Mouse (Mus musculus): Measurements from ENCODE around the gene Shc3.

Gene Shc3

GRCm38 (mm10) chr13:51568911-51569684, at the start of gene Shc3:
Shc3 (minus strand) TSS chr13:51569419.
- DNase-seq: peak; percentile 42 to 75

- no peak for DNase-seq
These were observed 49.4 kb upstream of the Shc3 start for GRCm38 (mm10) chr13:51618602-51619001.

DNA sequence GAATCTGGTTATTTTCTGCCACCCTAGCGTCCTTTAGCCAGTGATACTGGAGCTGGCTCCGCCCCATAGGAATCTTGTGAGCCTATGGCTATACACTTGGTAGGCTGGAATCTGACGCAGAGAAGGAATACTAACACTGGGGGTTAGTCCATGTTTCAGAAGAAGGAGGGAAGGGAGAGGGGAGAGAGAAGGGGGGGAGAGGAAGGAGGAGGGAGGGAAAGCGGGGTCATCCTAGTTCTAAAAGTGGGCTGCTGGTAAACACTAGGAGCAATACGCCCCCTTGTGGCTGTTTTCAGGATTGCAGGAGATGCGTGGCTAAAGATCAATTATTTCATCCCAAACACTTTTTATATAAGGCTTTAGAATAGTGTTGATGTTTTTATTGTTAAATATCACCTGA, 48.6 kb upstream of the Shc3 start:
- DNase-seq: peak in 1 of 2 experiments; percentile 78

- DNase-seq: no peak
These were observed 48.1 kb upstream of the Shc3 start for GRCm38 (mm10) chr13:51617306-51617705.

- DNase-seq: no peak
These were observed 47.3 kb upstream of the Shc3 start for GRCm38 (mm10) chr13:51616417-51617044.

DNA sequence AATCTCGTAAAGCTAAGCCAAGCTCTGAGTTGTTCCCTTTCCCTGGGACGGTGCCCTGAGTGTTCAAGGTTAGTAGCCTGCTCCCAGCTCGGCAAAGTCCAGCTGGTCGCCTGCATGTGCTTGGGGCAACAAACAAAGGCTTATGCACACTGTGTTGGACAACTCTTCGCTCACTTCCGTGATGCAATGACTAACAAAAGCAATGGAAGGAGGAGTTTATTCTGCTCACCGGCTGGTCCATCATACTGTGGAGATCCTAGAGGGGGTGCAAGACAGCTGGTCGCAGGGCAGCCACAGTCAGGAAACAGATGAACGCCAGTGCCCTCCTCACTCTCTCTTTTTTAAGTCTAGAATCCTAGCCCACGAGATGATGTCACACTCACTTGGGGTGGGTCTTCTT, 46.6 kb upstream of the Shc3 start:
- no peak for DNase-seq

DNA sequence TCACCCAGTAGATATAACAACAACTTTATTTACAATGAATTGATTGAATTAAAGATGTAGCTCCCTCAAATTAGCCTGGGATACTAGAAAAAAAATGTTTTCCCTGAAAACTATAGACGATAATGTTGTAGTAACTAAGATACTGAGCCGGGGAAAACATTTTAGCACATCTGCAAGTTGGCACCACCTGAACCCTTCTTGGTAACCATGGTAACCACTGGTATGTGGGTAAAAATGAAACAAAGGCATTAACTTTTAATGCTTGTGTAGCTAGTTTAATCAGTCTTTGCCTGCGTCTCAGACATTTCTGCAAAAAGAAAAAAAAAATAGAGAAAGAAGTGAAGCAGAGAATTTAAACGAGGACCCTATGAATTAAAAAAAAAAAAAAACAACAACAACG, 42.3 kb upstream of the Shc3 start:
- DNase-seq: no peak

GRCm38 (mm10) chr13:51611060-51611459, 41.8 kb upstream of the Shc3 start:
- no peak for DNase-seq

DNA sequence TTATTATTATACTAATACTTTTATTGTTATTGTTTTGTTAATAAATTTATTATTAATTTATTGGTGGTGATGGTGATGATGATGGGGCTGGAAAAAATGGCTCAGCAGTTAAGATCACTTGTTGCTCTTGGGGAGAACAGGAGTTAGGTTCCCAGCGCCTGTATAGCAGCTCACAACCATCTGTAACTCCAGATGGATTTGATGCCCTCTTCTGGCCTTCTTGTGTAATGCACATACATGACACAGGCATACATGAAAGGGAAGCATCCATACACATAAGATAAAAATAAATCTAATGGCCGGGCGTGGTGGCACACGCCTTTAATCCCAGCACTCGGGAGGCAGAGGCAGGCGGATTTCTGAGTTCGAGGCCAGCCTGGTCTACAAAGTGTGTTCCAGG, 40.0 kb upstream of the Shc3 start:
- no peak for DNase-seq

GRCm38 (mm10) chr13:51603894-51604244, 34.6 kb upstream of the Shc3 start:
- no peak for DNase-seq

DNA sequence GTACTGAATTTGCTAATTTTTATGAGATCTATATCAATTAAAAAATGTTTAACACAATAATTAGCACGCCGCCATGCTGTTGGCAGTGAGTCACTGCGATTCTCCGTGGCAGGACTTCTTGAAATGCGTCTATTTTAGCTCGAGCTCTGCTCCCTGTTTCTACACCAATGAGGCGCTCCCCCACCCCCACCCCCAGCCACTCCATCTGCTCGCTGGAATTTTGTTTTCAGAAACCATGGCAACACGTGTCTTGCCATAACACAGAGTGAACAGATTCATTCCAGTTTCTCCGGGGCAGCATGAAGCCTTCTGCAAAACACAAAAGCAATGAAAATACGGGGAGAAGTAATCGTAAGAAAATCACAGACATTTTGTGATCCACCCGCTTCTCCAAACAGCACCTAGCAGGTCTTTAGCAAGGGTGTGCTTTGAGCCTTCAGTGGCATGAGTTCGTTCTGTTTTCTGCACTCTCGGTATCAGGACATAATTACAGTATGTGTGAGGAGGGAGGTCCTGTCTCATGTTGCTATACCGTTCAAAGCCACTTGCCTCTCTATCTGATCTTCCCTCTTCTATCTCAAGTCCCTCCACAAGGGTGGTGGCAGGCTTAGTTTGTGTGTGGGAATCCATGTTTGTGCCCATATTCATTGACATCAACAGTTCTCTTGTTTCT, 34.1 kb upstream of the Shc3 start:
- no peak for DNase-seq

DNA sequence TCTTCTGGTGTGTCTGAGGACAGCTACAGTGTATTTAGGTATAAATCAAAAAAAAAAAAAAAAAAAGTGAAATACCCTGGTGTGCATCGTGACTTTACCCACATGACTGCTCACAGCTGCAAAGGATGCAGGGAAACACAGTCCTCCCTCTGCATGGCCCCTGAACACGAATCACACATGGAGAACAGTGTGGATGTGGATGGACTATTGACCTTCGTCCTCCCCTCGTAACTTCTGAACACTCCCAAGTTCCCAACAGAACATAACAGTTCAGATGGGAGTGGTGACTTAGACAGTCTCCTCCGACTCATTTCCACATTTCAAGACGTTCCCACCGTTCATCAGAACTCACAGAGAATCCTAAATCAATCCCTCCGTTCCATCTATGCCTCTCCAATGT, 33.5 kb upstream of the Shc3 start:
- no peak for DNase-seq

DNA sequence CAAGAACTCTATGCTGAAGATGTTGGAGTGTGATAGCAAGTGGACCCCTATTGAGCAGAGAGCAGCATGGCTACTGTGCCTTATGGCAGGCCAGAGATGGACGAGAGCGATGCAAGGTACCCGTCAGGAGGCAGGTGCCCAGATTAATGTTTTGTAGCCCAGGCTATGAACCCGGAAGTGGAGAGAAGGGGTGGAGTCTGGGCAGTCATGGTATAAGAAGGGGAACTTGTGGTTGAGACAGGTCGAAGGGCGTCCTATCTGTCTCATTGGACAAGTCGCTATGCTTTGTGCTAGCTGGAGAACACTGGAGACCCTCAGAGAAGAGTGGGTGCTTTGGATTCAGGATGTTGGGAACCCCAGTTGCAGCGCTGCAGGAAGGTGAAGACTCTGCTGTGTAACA, 30.9 kb upstream of the Shc3 start:
- no peak for DNase-seq

DNA sequence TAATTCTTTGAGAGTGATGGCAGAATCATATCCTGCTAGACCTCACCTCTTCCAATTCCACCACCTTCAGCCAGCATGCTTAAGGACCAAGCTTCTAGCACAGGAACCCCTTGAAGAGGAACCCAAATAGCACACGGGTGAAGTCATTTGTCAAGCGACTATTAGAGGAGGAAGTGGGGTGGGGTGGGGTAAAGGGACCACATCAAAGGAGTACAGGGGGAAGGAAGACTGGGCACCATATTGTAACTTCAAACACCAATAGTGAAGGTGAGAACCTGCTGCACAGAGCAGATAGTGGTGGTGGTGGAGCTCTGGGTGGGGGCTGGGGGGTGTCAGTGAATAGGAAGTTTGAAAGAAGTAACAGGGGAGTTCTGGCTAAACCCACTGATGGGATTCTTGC, 28.8 kb upstream of the Shc3 start:
- no peak for DNase-seq

DNA sequence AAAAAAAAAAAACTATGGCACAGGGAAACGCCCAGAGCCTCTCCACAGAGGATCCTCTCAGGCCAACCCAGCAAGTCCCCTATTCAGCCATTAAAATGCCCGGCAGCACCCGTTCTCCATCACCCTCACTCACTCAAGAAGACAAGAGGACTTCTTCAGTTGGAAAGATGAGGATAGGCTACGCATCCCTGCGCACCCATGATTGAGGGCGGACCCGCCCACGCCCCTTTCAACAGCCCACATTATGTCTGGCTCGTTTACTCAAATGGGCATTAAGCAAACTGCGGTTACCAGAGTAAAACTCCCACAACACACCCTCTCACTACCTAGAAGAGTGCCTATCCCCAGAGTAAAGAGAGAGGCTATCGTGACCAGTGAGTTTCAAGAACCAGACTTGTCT, 26.2 kb upstream of the Shc3 start:
- DNase-seq: no peak

DNA sequence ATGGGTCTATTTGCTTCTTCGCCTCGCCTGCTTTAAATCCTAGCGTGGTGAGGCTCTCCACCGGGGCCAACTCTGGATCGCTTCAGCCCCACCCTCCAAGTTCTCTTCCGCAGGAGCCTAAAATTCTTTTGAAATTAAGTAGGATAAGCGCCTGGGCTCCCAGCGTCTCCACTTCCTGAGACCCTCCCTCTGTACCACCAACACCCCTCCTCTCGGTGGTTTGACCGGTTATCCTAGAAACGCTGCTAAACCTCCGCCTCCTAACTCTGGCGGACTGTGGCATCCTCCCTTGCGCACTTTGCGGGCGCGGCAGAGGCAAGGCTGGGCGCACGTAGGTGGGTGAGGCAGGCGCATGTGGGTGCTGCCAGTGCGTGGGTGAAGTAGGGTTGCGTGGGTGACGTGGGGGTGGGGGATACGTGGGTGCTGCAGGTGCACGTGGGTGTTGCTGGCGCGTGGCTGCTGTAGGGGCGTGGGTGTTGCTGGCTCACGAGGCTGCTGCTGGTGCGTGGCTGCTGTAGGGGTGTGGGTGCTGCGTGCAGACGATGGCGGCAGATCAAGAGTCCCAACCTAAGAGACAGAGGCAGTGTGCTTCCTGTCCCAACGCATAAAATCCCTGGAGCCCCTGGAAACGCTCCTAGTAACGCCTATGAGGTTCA, 25.6 kb upstream of the Shc3 start:
- DNase-seq: no peak

DNA sequence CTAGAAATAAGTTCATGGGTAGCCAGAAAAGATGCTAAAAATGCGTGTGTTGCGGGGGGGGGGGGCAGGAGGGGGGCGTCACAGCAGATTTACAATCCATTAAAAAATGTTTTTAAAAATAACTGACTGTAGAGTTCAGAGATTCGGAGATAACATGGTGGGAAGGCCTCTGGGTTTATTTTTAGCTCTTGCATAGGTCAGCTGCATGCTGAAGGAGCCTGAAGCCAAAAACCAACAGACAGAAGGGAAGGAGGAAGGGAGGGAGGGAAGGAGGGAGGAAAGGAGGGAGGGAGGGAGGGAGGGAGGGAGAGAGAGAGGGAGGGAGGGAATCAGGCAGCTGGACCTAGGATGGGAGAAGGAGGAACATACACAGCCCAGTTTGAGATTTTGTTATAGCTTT, 18.8 kb upstream of the Shc3 start:
- DNase-seq: no peak

DNA sequence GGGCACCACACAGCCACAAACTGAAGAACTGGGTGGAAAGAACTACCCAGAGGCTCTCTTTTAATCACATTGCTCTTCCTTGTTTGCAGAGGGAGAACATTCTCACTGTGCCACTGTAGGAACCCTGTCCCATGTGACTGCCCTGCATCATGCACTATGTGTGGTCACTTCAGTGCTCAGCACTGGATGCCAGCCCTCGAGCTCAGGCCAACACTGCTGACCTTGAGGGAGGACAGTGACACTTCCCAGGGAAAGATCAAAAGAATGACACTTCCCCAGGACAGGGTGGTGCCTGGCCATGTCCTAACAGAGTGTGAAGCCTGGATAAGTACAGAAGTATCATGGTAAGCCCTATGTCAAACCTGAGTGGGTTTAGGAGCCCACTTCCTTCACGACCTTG, 13.0 kb upstream of the Shc3 start:
- DNase-seq: no peak

DNA sequence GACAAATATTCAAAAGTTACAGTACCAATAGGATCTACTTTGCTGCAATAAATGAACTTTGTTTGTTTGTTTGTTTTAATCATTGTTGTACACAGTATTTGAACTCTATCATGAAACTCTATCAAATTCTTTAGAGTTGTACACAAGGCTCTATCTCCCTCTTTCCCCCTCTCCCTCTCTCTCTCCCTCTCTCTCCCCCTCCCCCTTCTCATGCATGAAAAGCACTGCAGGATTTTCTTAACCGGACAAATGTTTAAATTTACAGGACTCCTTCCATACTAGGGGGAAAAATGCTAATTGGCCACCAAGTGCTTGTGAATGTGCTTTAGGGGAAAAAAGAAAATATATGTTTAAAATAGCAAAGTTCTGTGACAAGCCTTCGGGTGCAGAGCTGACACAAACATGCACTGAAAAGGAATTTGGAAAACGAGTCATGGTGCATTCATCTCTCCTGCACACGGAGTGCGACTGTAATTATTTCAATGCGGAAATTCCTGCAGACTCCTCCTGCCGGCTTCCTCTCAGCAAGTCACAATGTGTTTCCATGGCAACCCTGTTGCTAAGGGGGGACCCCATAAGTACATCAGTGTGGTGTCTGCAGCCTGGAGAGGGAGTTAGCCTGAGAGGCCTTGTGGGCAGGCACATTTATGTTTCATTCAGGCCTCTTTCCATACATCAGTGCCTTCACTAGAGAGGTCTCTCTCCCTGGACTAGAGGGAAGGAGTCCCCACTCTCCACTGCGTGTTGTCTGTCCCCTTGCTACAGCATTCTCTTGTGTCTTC, 11.2 kb upstream of the Shc3 start:
- DNase-seq: no peak

- no peak for DNase-seq
These were observed 4.6 kb upstream of the Shc3 start for GRCm38 (mm10) chr13:51573849-51574248.

GRCm38 (mm10) chr13:51570111-51570510, 892 bp upstream of the Shc3 start:
- DNase-seq: no peak

- DNase-seq: no peak
These were observed 458 bp upstream of the Shc3 start for GRCm38 (mm10) chr13:51569685-51570068.

GRCm38 (mm10) chr13:51568501-51568901, 718 bp downstream of the Shc3 start:
- DNase-seq: no peak
